Mouse (Mus musculus): Measurements from ENCODE around the gene Hrk.

The Hrk gene

GRCm38 (mm10) chr5:118223142-118223757 is 58.8 kb downstream of the Hrk start:
- DNase-seq (ENCODE audit: low spot score), result no peak

- DNase-seq (ENCODE audit: low spot score), result no peak
These were observed 65.7 kb downstream of the Hrk start for GRCm38 (mm10) chr5:118230071-118230611.

GRCm38 (mm10) chr5:118236891-118237290 is 72.4 kb downstream of the Hrk start:
- DNase-seq (ENCODE audit: low spot score), result no peak
